Mouse (Mus musculus): Measurements from ENCODE around the gene Ago1.

DNA sequence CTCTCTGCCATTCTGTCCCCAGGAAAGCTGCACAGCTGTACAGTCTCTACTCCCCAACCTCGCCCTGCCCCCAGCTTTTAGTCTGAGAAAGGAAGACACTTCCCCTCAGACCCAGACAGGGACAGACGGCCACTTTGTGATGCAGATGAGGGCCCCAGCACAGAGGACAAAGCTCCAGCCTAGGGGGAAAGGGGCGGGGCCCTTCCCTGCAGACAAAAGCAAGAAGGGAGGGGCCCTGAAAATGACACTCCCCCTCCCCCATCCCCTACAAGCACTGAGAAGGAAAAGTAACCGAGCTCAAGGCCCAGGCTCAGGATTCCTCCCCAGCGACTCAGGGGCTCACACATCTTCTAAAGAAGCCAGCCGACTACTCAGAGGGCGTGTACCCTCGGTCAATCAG, 2.5 kb downstream of the Ago1 start:
- TF ChIP-seq CTCF (IDR thresholded peaks at IDR 0.05) (no peak), EP300 (IDR thresholded peaks at IDR 0.05) (no peak)

Measured in lung, postnatal 0 days (tissue).